Mouse (Mus musculus) bone marrow, adult 2 months (tissue): ENCODE data around the gene Dynll1.

Source experiments
- CTCF ChIP-seq: fragments of 200-500 bp; IDR thresholded peaks from 2 replicates; pipeline ENCODE4 v1.5.1; 2011; ENCODE audit warnings: low read length, control low read depth; ENCODE audit not compliant: control insufficient read depth, insufficient read depth
- POLR2A ChIP-seq: fragments of 200-500 bp; IDR thresholded peaks from 2 replicates; pipeline ENCODE4 v1.6.1; 2011; ENCODE audit warnings: low read depth, mild to moderate bottlenecking, control low read depth, low read length, borderline replicate concordance; ENCODE audit not compliant: control insufficient read depth

DNA sequence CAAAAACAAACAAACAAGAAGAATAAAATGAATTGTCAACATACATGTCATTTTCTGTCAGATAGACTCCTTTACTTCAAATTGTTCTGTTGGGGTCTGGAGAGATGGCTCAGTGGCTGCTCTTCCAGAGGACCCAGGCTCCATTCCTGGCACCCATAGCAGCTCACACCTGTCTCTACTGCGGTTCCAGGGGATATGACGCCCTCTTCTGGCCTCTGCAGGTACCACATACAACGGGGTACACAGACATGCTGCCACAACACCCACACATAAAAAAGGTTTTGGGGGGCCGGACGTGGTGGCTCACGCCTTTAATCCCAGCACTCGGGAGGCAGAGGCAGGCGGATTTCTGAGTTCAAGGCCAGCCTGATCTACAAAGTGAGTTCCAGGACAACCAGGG is 6.6 kb downstream of the Dynll1 start:
- TF ChIP-seq POLR2A (no peak), CTCF (0 out of 2 replicates have a peak, but pooled peaks have one; percentile 28)
